Mouse (Mus musculus): ENCODE measurements around the gene Rhoh.

DNA sequence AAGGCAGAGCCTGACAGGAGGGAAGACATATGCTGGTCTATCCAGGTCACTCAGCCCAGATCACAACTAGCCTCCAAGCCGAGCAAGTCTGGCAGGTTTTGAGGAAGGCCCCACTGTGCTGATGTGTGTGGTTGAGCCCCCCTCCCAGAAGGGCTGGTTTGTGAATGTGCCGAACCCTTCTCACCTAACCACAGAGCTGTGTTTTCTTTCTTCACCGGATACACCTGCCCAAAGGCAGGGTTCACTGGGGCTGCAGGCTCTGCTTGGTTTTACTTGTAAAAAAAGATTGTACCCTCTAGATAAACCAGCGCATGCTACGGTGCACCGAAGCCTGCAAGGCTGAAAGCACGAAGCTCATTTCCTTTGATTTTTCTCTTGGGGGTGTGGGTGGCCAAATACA, 68.1 kb downstream of the Rhoh start:
- TF ChIP-seq POLR2A (IDR thresholded peaks at IDR 0.05; ENCODE audit: control insufficient read depth, low read depth, low read length): no peak
- no peak for TF ChIP-seq CTCF (IDR thresholded peaks at IDR 0.05; ENCODE audit: control insufficient read depth, insufficient read depth, insufficient replicate concordance, low read depth, low read length)
